Mouse (Mus musculus): ENCODE measurements around the gene Hdac8.

Hdac8 gene

GRCm38 (mm10) chrX:102504644-102505481 lies at the start of gene Hdac8:
Gene Hdac8 (minus strand): TSS chrX:102505359.
- CTCF ChIA-PET = interaction anchor here in 2 of 4 experiments (0.6 to 1.2 kb wide), 3 partner anchors 278 to 363 kb away, joined by 3 to 5 read pairs (median 3); partner anchors contain the start of gene 1700031F05Rik (in 1 of the 2)

GRCm38 (mm10) chrX:102509205-102509604 lies 4.0 kb upstream of the Hdac8 start:
- POLR2A ChIA-PET = no interaction called here

More at GRCm38 (mm10) chrX:102504644-102505481, at the start of gene Hdac8:
- POLR2A ChIA-PET = interaction anchor here in 2 of 4 experiments (0.6 to 2.0 kb wide), 15 partner anchors 8 to 316 kb away, joined by 3 to 8 read pairs (median 3); partner anchors contain the start of gene Rps4x (in 2 of the 2)

GRCm38 (mm10) chrX:102504179-102504578 lies 980 bp downstream of the Hdac8 start:
- POLR2A ChIA-PET = interaction anchor here in 2 of 4 experiments (0.6 to 2.0 kb wide), 5 partner anchors 10 to 1332 kb away, joined by 3 to 8 read pairs (median 3); partner anchors contain the start of gene Rps4x (in 1 of the 2)
- CTCF ChIA-PET = no interaction called here

More at GRCm38 (mm10) chrX:102509205-102509604, 4.0 kb upstream of the Hdac8 start:
- CTCF ChIA-PET = no interaction called here

- POLR2A ChIA-PET = interaction anchor here in 1 of 4 experiments (1.2 to 1.4 kb wide), 2 partner anchors 10 to 12 kb away, joined by 3 to 4 read pairs; partner anchors contain the start of gene Hdac8
- CTCF ChIA-PET = interaction anchor here in 2 of 4 experiments (0.8 to 1.2 kb wide), 3 partner anchors 57 to 161 kb away, joined by 3 read pairs; partner anchors contain the start of gene Phka1 (in 1 of the 2)
Measured at GRCm38 (mm10) chrX:102493992-102494730, 11.0 kb downstream of the Hdac8 start.

- CTCF ChIA-PET = interaction anchor here in 2 of 4 experiments (1.0 to 1.6 kb wide), 3 partner anchors 247 to 266 kb away, joined by 3 read pairs; no protein-coding TSS in a partner anchor
- POLR2A ChIA-PET = interaction anchor here in 1 of 4 experiments (1.6 kb wide), 1 partner anchor 20 kb away, joined by 4 read pairs; the partner anchor contains the start of gene Hdac8
Measured at GRCm38 (mm10) chrX:102485575-102485974, 19.6 kb downstream of the Hdac8 start.

- POLR2A ChIA-PET = interaction anchor here in 2 of 4 experiments (0.6 to 1.2 kb wide), 2 partner anchors 25 to 261 kb away, joined by 3 to 4 read pairs; no protein-coding TSS in a partner anchor
- CTCF ChIA-PET = interaction anchor here (0.6 to 2.4 kb wide), 16 partner anchors 12 to 858 kb away, joined by 3 to 21 read pairs (median 4); partner anchors contain the start of gene Cited1 (in 1 of the 4)
Measured at GRCm38 (mm10) chrX:102479665-102480064, 25.5 kb downstream of the Hdac8 start.

- POLR2A ChIA-PET = interaction anchor here in 2 of 4 experiments (0.6 to 1.2 kb wide), 2 partner anchors 26 to 260 kb away, joined by 3 to 4 read pairs; no protein-coding TSS in a partner anchor
- CTCF ChIA-PET = interaction anchor here (0.6 to 2.4 kb wide), 18 partner anchors 12 to 857 kb away, joined by 3 to 21 read pairs (median 4); partner anchors contain the start of gene Cited1 (in 1 of the 4)
Measured at GRCm38 (mm10) chrX:102478965-102479364, 26.2 kb downstream of the Hdac8 start.

- CTCF ChIA-PET = interaction anchor here (0.5 to 2.4 kb wide), 12 partner anchors 23 to 263 kb away, joined by 3 to 21 read pairs (median 5); partner anchors contain the start of gene Cited1 (in 1 of the 4)
- POLR2A ChIA-PET = interaction anchor here in 1 of 4 experiments (1.2 kb wide), 1 partner anchor 260 kb away, joined by 4 read pairs; no protein-coding TSS in a partner anchor
Measured at GRCm38 (mm10) chrX:102478481-102478880, 26.7 kb downstream of the Hdac8 start.

GRCm38 (mm10) chrX:102476784-102477183 lies 28.4 kb downstream of the Hdac8 start:
- POLR2A ChIA-PET = no interaction called here
- CTCF ChIA-PET = interaction anchor here in 1 of 4 experiments (1.5 kb wide), 1 partner anchor 225 kb away, joined by 4 read pairs; the partner anchor contains the start of gene Cited1

- ChIA-PET CTCF (interaction anchor here in 1 of 4 experiments (0.9 kb wide), 1 partner anchor 256 kb away, joined by 3 read pairs; no protein-coding TSS in a partner anchor), POLR2A (interaction anchor here in 1 of 4 experiments (0.5 kb wide), 1 partner anchor 493 kb away, joined by 3 read pairs; no protein-coding TSS in a partner anchor)
Measured at GRCm38 (mm10) chrX:102475555-102475954, 29.6 kb downstream of the Hdac8 start.

GRCm38 (mm10) chrX:102418343-102419127 lies 86.6 kb downstream of the Hdac8 start:
- ChIA-PET CTCF (no interaction called here), POLR2A (no interaction called here)

- CTCF ChIA-PET = no interaction called here
- POLR2A ChIA-PET = no interaction called here
Measured at GRCm38 (mm10) chrX:102416972-102417371, 88.2 kb downstream of the Hdac8 start.

GRCm38 (mm10) chrX:102416386-102416785 lies 88.8 kb downstream of the Hdac8 start:
- CTCF ChIA-PET = no interaction called here

GRCm38 (mm10) chrX:102384765-102385164 lies 120.4 kb downstream of the Hdac8 start:
- ChIA-PET POLR2A (no interaction called here), CTCF (interaction anchor here in 1 of 4 experiments (0.5 kb wide), 1 partner anchor 828 kb away, joined by 3 read pairs; no protein-coding TSS in a partner anchor)

More at GRCm38 (mm10) chrX:102416386-102416785, 88.8 kb downstream of the Hdac8 start:
- POLR2A ChIA-PET = no interaction called here

GRCm38 (mm10) chrX:102383151-102383550 lies 122.0 kb downstream of the Hdac8 start:
- CTCF ChIA-PET = no interaction called here
- POLR2A ChIA-PET = no interaction called here

GRCm38 (mm10) chrX:102366510-102366909 lies 138.6 kb downstream of the Hdac8 start:
- POLR2A ChIA-PET = no interaction called here
- CTCF ChIA-PET = no interaction called here

- ChIA-PET POLR2A (interaction anchor here in 1 of 4 experiments (0.8 kb wide), 1 partner anchor 11 kb away, joined by 3 read pairs; no protein-coding TSS in a partner anchor), CTCF (interaction anchor here in 1 of 4 experiments (0.6 kb wide), 2 partner anchors 116 to 126 kb away, joined by 3 to 4 read pairs; no protein-coding TSS in a partner anchor)
Measured at GRCm38 (mm10) chrX:102362244-102362643, 142.9 kb downstream of the Hdac8 start.

GRCm38 (mm10) chrX:102353412-102353811 lies 151.7 kb downstream of the Hdac8 start:
- CTCF ChIA-PET = no interaction called here

More at GRCm38 (mm10) chrX:102353412-102353811, 151.7 kb downstream of the Hdac8 start:
- POLR2A ChIA-PET = no interaction called here

Measured in embryonic stem cell, embryonic (primary cell).